Mouse (Mus musculus): ENCODE measurements at regions not wholly inside any gene's neighbourhood (a gene's known extent, or its start where the extent isn't known, plus 50 kb on each side); places are given as distances from the start of the nearest gene placed in this dataset.

DNA sequence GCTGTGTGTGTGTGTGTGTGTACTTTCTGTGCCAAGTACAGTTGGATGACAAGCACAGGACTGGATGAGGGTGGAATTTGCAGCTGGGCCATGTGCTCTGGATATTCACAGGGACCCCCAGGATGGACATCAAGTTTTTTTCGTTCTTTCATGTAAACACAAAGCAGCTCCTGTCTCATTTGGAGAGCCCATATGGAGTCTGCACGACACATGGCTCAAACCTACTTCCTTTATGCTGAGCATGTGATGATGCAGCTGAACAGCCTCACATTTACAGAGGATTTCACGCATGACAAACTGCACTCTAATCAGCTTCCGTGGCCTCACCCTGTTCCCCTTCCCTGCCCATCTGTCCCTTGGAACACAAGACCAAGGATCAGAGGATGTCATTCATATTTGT lies 224.4 kb upstream of the Trib2 start:
- TF ChIP-seq POLR2A (IDR thresholded peaks at IDR 0.05; ENCODE audit: control insufficient read depth, low read depth, low read length): no peak
- no peak for TF ChIP-seq CTCF (IDR thresholded peaks at IDR 0.05; ENCODE audit: control insufficient read depth, insufficient read depth, insufficient replicate concordance, low read depth, low read length)
